Mouse (Mus musculus) liver, adult 2 months (tissue): ENCODE data around the gene Gnb1l. TPM values are rescaled to one million over a fixed set of nuclear protein-coding genes. Genes with fewer than 3 reads are reported as not detected.

Source experiments
- DNase-seq: peaks from one replicate; pipeline ENCODE4 v3.0.0-alpha.2; 2011; ENCODE audit warnings: low read depth, low spot score; ENCODE audit errors: extremely low read depth
- H3K27ac ChIP-seq: fragments of 200-500 bp; replicated peaks from 2 replicates; pipeline ENCODE4 v1.5.1; 2012; ENCODE audit warnings: low read depth, mild to moderate bottlenecking, control low read depth, inconsistent platforms, low read length; ENCODE audit not compliant: insufficient read depth
- H3K27me3 ChIP-seq: fragments of 200-500 bp; 2 replicates; pipeline ENCODE4 v1.6.1; 2012; ENCODE audit warnings: mild to moderate bottlenecking, moderate library complexity, low read length, inconsistent platforms; ENCODE audit not compliant: control insufficient read depth, insufficient read depth
- H3K36me3 ChIP-seq: fragments of 200-500 bp; 2 replicates; pipeline ENCODE4 v1.6.1; 2012; ENCODE audit warnings: low read length, inconsistent platforms; ENCODE audit not compliant: control insufficient read depth, insufficient read depth
- H3K4me1 ChIP-seq: fragments of 200-500 bp; 2 replicates; pipeline ENCODE4 v1.6.1; 2011; ENCODE audit warnings: low read length; ENCODE audit not compliant: control insufficient read depth, insufficient read depth
- H3K4me3 ChIP-seq: fragments of 200-500 bp; 2 replicates; pipeline ENCODE4 v1.5.1; 2011; ENCODE audit warnings: low read depth, mild to moderate bottlenecking, control low read depth, low read length, moderate library complexity; ENCODE audit not compliant: insufficient read depth
- H3K79me2 ChIP-seq: fragments of 200-500 bp; 2 replicates; pipeline ENCODE4 v1.6.1; 2012; ENCODE audit warnings: inconsistent platforms, mild to moderate bottlenecking, low read length, moderate library complexity; ENCODE audit not compliant: control insufficient read depth, insufficient read depth
- H3K9ac ChIP-seq: fragments of 200-500 bp; 2 replicates; pipeline ENCODE4 v1.6.1; 2012; ENCODE audit warnings: low read depth, mild to moderate bottlenecking, control low read depth, inconsistent platforms, low read length
- CTCF ChIP-seq: fragments of 200-500 bp; IDR thresholded peaks from 2 replicates; pipeline ENCODE4 v1.5.1; 2011; ENCODE audit warnings: low read depth, low read length, control low read depth
- POLR2A ChIP-seq: fragments of 200-500 bp; IDR thresholded peaks from 2 replicates; pipeline ENCODE4 v1.6.1; 2011; ENCODE audit warnings: low read length, control low read depth; ENCODE audit not compliant: insufficient read depth; ENCODE audit errors: extremely low read depth
- WGBS: fragments of 180-500 bp; shearing (Covaris S2); methylation state at CpG from one replicate; pipeline ENCODE4 v1.1.7; 2018; 5-methylcytosine and 5-hydroxymethylcytosine counted together
- polyA plus RNA-seq: library from polyadenylated mRNA; depleted of rRNA; stranded (reverse); fragments of >200 nt; gene quantifications from 2 replicates; pipeline ENCODE4 v1.2.3, GENCODE M21; 2012
- total RNA-seq: library from RNA; depleted of rRNA; stranded (reverse); fragments of >200 nt; gene quantifications from 2 replicates; pipeline ENCODE4 v1.2.3, GENCODE M21; 2014

Gnb1l gene
- total and polyA plus RNA-seq, 2 experiments: 1.4 to 4.8 TPM

DNA sequence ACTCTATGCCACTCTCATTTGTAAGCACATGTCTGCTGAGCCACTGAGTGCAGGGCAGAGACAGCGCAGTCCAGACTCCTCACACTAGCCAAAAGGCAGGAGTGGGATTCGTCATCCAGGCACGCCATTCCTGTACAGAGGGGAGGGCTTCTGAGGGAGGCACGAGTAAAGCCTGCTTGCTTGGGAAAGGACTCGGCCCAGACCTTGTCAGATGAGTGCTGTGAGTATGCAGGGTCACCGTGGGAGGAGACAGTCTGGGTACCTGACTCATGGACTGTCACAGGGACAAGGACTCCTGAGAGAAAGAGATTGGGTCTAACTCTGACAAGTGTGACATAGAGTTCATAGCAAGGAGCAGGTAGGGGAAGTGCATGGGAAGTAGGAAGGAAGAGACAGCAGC, 40.8 kb downstream of the Gnb1l start:
- Histone ChIP-seq H3K36me3 (no peaks in the 10 kb centered on the region), H3K4me3 (no peak overlapping the region), H3K27me3 (no peaks in the 10 kb centered on the region), H3K79me2 (no peaks in the 10 kb centered on the region), H3K9ac (no peak overlapping the region), H3K4me1 (no peaks in the 10 kb centered on the region), H3K27ac (no peak overlapping the region)
- DNase-seq: no peak
- TF ChIP-seq CTCF: no peak
- TF ChIP-seq POLR2A: no peak
- WGBS: 82% methylated on average over 6 of the region's 6 CpGs

DNA sequence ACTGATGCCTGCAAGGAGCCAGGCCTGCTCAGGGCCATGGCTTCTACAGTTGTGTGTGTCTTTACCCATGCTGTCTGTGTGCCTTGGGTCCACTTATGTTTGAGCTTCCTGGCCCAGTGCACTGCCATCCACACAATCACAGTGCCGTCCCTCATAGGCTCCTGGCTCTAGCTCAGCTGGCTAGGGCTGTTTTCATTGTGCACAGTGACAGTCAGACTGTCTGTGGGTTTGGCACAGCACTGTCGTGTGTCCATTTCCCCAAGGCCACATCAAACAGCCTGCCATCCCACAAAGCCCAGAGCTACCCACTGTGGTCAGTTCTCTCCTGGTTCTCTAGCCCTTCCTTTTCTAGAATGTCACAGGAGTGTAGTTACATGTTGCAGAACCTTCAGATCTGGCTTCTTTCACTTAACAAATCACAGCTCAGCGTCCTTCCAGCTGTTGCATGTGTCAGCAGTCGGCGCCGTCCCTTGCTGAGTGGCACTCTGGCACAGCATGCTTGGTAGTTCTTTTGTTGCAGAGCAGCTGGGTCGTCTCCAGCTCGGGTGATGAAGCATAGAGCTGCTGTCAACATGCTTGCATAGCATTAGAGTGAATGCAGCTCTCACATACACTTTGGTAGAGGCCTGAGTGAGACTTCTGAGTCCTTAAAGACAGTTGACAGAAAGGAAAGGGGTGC, 44.8 kb downstream of the Gnb1l start:
- no peak overlapping the region for H3K4me3 ChIP-seq
- TF ChIP-seq CTCF: no peak
- TF ChIP-seq POLR2A: no peak
- H3K36me3 ChIP-seq: no peaks in the 10 kb centered on the region
- WGBS: 81% methylated on average over 8 of the region's 8 CpGs
- DNase-seq: no peak
- no peak overlapping the region for H3K27ac ChIP-seq
- no peaks in the 10 kb centered on the region for H3K27me3 ChIP-seq
- H3K4me1 ChIP-seq: no peaks in the 10 kb centered on the region
- H3K9ac ChIP-seq: no peak overlapping the region
- H3K79me2 ChIP-seq: no peaks in the 10 kb centered on the region

DNA sequence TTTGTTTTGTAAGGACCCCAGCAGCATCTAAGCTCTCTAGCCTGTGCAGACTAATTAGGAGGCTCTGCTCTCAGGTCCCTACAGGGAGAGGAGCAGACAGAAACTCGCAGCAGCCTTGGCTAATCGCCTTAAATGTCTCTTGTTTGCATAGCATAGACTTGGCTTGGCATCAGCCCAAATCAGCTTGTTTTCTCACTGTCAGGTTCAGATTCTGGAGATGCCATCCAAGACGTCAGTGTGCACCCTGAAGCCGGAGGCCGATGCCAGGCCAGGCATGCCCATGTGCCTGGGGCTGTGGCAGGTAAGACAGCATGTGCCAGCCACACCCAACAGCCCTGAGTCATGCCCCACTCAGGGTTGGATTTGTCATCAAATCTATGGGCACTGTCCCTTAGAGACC, 49.4 kb downstream of the Gnb1l start:
- TF ChIP-seq POLR2A (no peak), CTCF (no peak)
- no peaks in the 10 kb centered on the region for H3K36me3 ChIP-seq
- no peak for DNase-seq
- no peak overlapping the region for H3K27ac ChIP-seq
- no peaks in the 10 kb centered on the region for H3K27me3 ChIP-seq
- no peak overlapping the region for H3K9ac ChIP-seq
- no peaks in the 10 kb centered on the region for H3K4me1 ChIP-seq
- H3K79me2 ChIP-seq: no peaks in the 10 kb centered on the region
- WGBS: 91% methylated on average over 5 of the region's 5 CpGs
- no peak overlapping the region for H3K4me3 ChIP-seq

DNA sequence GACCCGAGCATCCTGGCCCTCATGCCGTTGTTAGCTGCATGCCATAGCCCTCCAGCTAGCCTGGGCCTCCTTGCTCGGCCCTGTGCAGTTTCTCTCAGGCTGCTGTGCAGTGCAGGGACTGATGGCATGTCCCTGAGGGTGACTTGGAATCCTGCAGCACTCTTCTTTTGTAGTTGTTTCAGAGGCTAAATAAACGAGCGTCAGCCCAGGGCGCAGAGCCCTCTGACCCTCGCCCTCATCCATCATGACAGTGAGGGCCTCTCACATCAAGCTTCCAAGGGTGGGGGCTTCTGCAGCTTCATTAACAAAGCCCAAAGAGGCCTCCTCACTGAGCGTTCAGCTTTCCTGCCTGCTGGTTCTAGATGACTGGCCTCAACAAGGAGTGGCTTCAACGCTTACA, 53.1 kb downstream of the Gnb1l start:
- H3K9ac ChIP-seq: no peak overlapping the region
- no peaks in the 10 kb centered on the region for H3K27me3 ChIP-seq
- H3K36me3 ChIP-seq: no peaks in the 10 kb centered on the region
- TF ChIP-seq CTCF (no peak), POLR2A (no peak)
- no peak for DNase-seq
- no peaks in the 10 kb centered on the region for H3K79me2 ChIP-seq
- no peaks in the 10 kb centered on the region for H3K4me1 ChIP-seq
- H3K4me3 ChIP-seq: no peak overlapping the region
- no peak overlapping the region for H3K27ac ChIP-seq
- whole genome bisulfite sequencing: 70% methylated on average over 9 of the region's 9 CpGs

DNA sequence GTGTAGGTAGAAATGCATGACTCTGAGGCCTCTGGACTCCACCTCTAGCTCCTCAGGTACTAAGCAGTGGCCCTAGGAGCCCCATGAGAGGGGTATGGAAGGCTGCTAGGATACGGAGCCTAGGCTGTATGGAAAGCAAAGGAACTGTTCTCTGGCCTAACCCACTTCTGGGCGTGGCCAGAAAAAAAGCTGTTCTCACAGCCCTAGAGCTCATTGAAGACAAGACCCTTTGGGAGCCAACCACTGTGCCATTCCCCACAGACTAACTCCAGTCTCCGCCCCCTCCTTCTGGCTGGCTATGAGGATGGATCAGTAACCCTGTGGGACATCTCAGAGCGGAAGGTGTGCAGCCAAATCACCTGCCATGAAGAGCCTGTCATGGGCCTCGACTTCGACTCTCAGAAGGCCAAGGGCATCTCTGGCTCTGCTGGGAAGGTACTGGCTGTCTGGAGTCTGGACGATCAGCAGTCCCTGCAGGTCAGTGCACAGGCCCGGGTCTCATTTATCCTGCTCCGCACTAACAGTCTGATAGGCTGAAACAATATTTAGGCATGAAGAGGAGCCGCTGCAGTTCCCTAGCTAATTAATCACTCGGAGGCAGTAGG, 53.7 kb downstream of the Gnb1l start:
- Histone ChIP-seq H3K27me3 (no peaks in the 10 kb centered on the region), H3K79me2 (no peaks in the 10 kb centered on the region), H3K9ac (no peak overlapping the region), H3K36me3 (no peaks in the 10 kb centered on the region), H3K4me3 (no peak overlapping the region), H3K4me1 (no peaks in the 10 kb centered on the region), H3K27ac (no peak overlapping the region)
- WGBS: 84% methylated on average over 11 of the region's 11 CpGs
- TF ChIP-seq POLR2A (no peak), CTCF (no peak)
- DNase-seq: no peak

DNA sequence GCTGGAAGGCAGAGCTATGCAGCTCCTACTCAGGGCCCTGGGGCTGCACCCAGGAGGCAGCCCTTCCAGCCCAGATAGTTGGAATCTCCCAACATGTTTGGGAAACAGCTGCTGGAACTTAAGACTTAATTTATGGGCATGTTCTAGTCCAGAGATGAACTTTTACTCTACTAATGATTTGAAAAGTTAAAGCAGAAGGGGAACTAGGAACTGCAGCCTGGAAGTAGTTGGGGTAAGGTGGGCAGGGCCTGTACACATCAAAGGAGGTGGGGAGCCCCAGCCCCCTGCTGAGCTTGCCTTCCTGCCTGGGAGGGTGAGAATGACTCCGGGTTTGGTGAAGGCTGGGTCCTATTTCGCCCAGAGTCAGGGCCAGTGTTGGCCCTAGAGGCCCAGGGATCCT, 56.2 kb downstream of the Gnb1l start:
- H3K27ac ChIP-seq: no peak overlapping the region
- H3K79me2 ChIP-seq: no peaks in the 10 kb centered on the region
- no peak overlapping the region for H3K9ac ChIP-seq
- H3K4me1 ChIP-seq: no peaks in the 10 kb centered on the region
- no peak overlapping the region for H3K4me3 ChIP-seq
- no peak for DNase-seq
- H3K27me3 ChIP-seq: no peaks in the 10 kb centered on the region
- 84% methylated on average over 2 of the region's 2 CpGs for WGBS
- TF ChIP-seq CTCF (no peak), POLR2A (no peak)
- no peaks in the 10 kb centered on the region for H3K36me3 ChIP-seq
